Mouse (Mus musculus) CH12.LX (cell line): ENCODE measurements around the gene Hamp2. TPM values are rescaled to one million over a fixed set of nuclear protein-coding genes. Genes with fewer than 3 reads are reported as not detected.
A peak's percentile ranks its signal among the peaks of the same experiment; 100 is the strongest.

Experiments used
- DNase-seq: peaks from one replicate; pipeline ENCODE4 v3.0.0-alpha.2; 2013; ENCODE audit errors: extremely low read depth
- H3K27ac ChIP-seq: 2 replicates; pipeline ENCODE4 v1.5.1; 2012; ENCODE audit warnings: low read depth, mild to moderate bottlenecking, control low read depth, moderate library complexity; ENCODE audit not compliant: insufficient read depth
- H3K27me3 ChIP-seq: replicated peaks from 2 replicates; pipeline ENCODE3; 2012; ENCODE audit warnings: inconsistent platforms
- H3K36me3 ChIP-seq, 2 experiments: replicated peaks in 1 of 2; 2 replicates each; pipeline versions ENCODE3 to v1.6.1; 2012; ENCODE audit warnings: inconsistent platforms in 1 of 2, low read length in 1 of 2, mild to moderate bottlenecking in 1 of 2, mixed read lengths in 1 of 2, moderate library complexity in 1 of 2; ENCODE audit not compliant: control insufficient read depth in 1 of 2, insufficient read depth in 1 of 2
- H3K4me1 ChIP-seq, 2 experiments: 2 replicates each; pipeline ENCODE4 v1.6.1; 2012; ENCODE audit warnings: inconsistent platforms in 1 of 2, moderate library complexity in 1 of 2; ENCODE audit not compliant: insufficient read depth in 2 of 2, control insufficient read depth in 1 of 2
- H3K4me2 ChIP-seq: 2 replicates; pipeline ENCODE4 v1.6.1; 2012; ENCODE audit warnings: low read depth, mild to moderate bottlenecking, control low read depth; ENCODE audit not compliant: poor library complexity, insufficient read depth, severe bottlenecking
- H3K4me3 ChIP-seq, 3 experiments: fragments of 150-350 bp in 1 of 3; sonication (generic) in 1 of 3; replicated peaks in 1 of 3; 2 replicates each; pipeline versions ENCODE3 to v1.5.1; 2011 to 2012; ENCODE audit warnings: low read depth in 2 of 3, low read length in 2 of 3, mild to moderate bottlenecking in 2 of 3, moderate library complexity in 2 of 3, control low read depth in 1 of 3, improper control_type of control experiment in 1 of 3, inconsistent platforms in 1 of 3, mixed read lengths in 1 of 3; ENCODE audit not compliant: poor library complexity in 1 of 3
- H3K79me2 ChIP-seq: replicated peaks from 2 replicates; pipeline ENCODE4 v1.6.1; 2012; ENCODE audit warnings: mild to moderate bottlenecking, moderate library complexity; ENCODE audit not compliant: control insufficient read depth, poor library complexity, insufficient read depth, severe bottlenecking; ENCODE audit errors: extremely low read depth
- H3K9ac ChIP-seq: 2 replicates; pipeline ENCODE4 v1.6.1; 2012; ENCODE audit warnings: low read depth, mild to moderate bottlenecking, control low read depth, moderate library complexity; ENCODE audit not compliant: insufficient read depth
- H3K9me3 ChIP-seq: replicated peaks from 2 replicates; pipeline ENCODE3; 2012; ENCODE audit warnings: low read length, inconsistent platforms, mixed read lengths
- BHLHE40 ChIP-seq: IDR thresholded peaks from 2 replicates; pipeline ENCODE4 v1.6.1; 2011; ENCODE audit warnings: mild to moderate bottlenecking, low read depth, low read length, improper control_type of control experiment
- CHD1 ChIP-seq: IDR thresholded peaks from 2 replicates; pipeline ENCODE4 v1.6.1; 2012; ENCODE audit warnings: low read depth, low read length, improper control_type of control experiment, inconsistent platforms
- CHD2 ChIP-seq: IDR thresholded peaks from 2 replicates; pipeline ENCODE4 v1.6.1; 2011; ENCODE audit warnings: low read length, improper control_type of control experiment
- CTCF ChIP-seq, 2 experiments: IDR thresholded peaks in 1 of 2; conservative IDR thresholded peaks in 1 of 2; 2 replicates each; pipeline ENCODE4 v1.5.1; 2011 to 2012; ENCODE audit warnings: low read depth in 2 of 2, low read length in 2 of 2, improper control_type of control experiment in 1 of 2, inconsistent platforms in 1 of 2, mild to moderate bottlenecking in 1 of 2, moderate library complexity in 1 of 2
- E2F4 ChIP-seq: IDR thresholded peaks from 2 replicates; pipeline ENCODE4 v1.6.1; 2011; ENCODE audit warnings: low read depth, low read length, improper control_type of control experiment; ENCODE audit not compliant: insufficient replicate concordance
- ELF1 ChIP-seq: IDR thresholded peaks from 2 replicates; pipeline ENCODE4 v1.6.1; 2014; ENCODE audit warnings: low read depth, mild to moderate bottlenecking, inconsistent platforms, low read length, improper control_type of control experiment
- ETS1 ChIP-seq: conservative IDR thresholded peaks from 2 replicates; pipeline ENCODE4 v1.6.1; 2012; ENCODE audit warnings: low read depth, mild to moderate bottlenecking, inconsistent platforms, low read length, improper control_type of control experiment, moderate library complexity
- GABPA ChIP-seq: IDR thresholded peaks from 2 replicates; pipeline ENCODE4 v1.6.1; 2012; ENCODE audit warnings: low read depth, low read length, improper control_type of control experiment, inconsistent platforms; ENCODE audit not compliant: insufficient replicate concordance
- HCFC1 ChIP-seq: IDR thresholded peaks from 2 replicates; pipeline ENCODE4 v1.6.1; 2012; ENCODE audit warnings: low read depth, mild to moderate bottlenecking, inconsistent platforms, low read length, improper control_type of control experiment
- KAT2A ChIP-seq: IDR thresholded peaks from 2 replicates; pipeline ENCODE4 v1.6.1; 2012; ENCODE audit warnings: low read length, improper control_type of control experiment, inconsistent platforms; ENCODE audit not compliant: insufficient replicate concordance
- MAZ ChIP-seq: IDR thresholded peaks from 2 replicates; pipeline ENCODE4 v1.6.1; 2012; ENCODE audit warnings: low read depth, mild to moderate bottlenecking, inconsistent platforms, low read length, improper control_type of control experiment, moderate library complexity
- MEF2A ChIP-seq: IDR thresholded peaks from 2 replicates; pipeline ENCODE4 v1.6.1; 2014; ENCODE audit warnings: low read depth, mild to moderate bottlenecking, inconsistent platforms, low read length, improper control_type of control experiment, borderline replicate concordance
- MXI1 ChIP-seq: IDR thresholded peaks from 2 replicates; pipeline ENCODE4 v1.6.1; 2011; ENCODE audit warnings: mild to moderate bottlenecking, low read depth, low read length, improper control_type of control experiment
- NRF1 ChIP-seq: IDR thresholded peaks from 2 replicates; pipeline ENCODE4 v1.6.1; 2014; ENCODE audit warnings: low read depth, mild to moderate bottlenecking, inconsistent platforms, low read length, improper control_type of control experiment, moderate library complexity
- RAD21 ChIP-seq: IDR thresholded peaks from 2 replicates; pipeline ENCODE4 v1.6.1; 2011; ENCODE audit warnings: low read depth, mild to moderate bottlenecking, low read length, improper control_type of control experiment, moderate library complexity
- RCOR1 ChIP-seq: conservative IDR thresholded peaks from 2 replicates; pipeline ENCODE4 v1.6.1; 2012; ENCODE audit warnings: low read depth, mild to moderate bottlenecking, inconsistent platforms, low read length, improper control_type of control experiment
- SMC3 ChIP-seq: IDR thresholded peaks from 2 replicates; pipeline ENCODE4 v1.6.1; 2011; ENCODE audit warnings: low read depth, low read length, improper control_type of control experiment
- TBP ChIP-seq: conservative IDR thresholded peaks from 2 replicates; pipeline ENCODE4 v1.6.1; 2011; ENCODE audit warnings: low read depth, low read length, improper control_type of control experiment
- TCF12 ChIP-seq: IDR thresholded peaks from 2 replicates; pipeline ENCODE4 v1.6.1; 2014; ENCODE audit warnings: low read depth, mild to moderate bottlenecking, inconsistent platforms, low read length, improper control_type of control experiment
- UBTF ChIP-seq: IDR thresholded peaks from 2 replicates; pipeline ENCODE4 v1.6.1; 2012; ENCODE audit warnings: low read depth, mild to moderate bottlenecking, inconsistent platforms, low read length, improper control_type of control experiment, moderate library complexity
- ZC3H11A ChIP-seq: IDR thresholded peaks from 2 replicates; pipeline ENCODE4 v1.6.1; 2012; ENCODE audit warnings: low read depth, mild to moderate bottlenecking, inconsistent platforms, low read length, improper control_type of control experiment
- ZMIZ1 ChIP-seq: IDR thresholded peaks from 2 replicates; pipeline ENCODE4 v1.6.1; 2012; ENCODE audit warnings: low read depth, mild to moderate bottlenecking, inconsistent platforms, low read length, improper control_type of control experiment
- ZNF384 ChIP-seq: IDR thresholded peaks from 2 replicates; pipeline ENCODE4 v1.6.1; 2012; ENCODE audit warnings: low read depth, low read length, improper control_type of control experiment, inconsistent platforms
- dilution Hi-C: fragments of 300-500 bp; cut with MboI; formaldehyde crosslinking; loops from 2 replicates; pipeline ENCODE4 v1.14.3; 2020; ENCODE audit warnings: low sequenced_read_pairs; ENCODE audit not compliant: extremely low pct_unique_long_range_greater_than_20kb, extremely low pct_ligation_motif_present
- in situ Hi-C: fragments of 300-500 bp; cut with MboI; formaldehyde crosslinking; loops from 3 replicates; pipeline ENCODE4 v1.14.3; 2019; ENCODE audit warnings: low sequenced_read_pairs, low pct_ligation_motif_present, low pct_unique_long_range_greater_than_20kb, mixed read lengths
- polyA plus RNA-seq: library from polyadenylated mRNA; unstranded; fragments of >175 nt; gene quantifications from 2 replicates; pipeline ENCODE4 v1.2.1, GENCODE M21; 2012; ENCODE audit warnings: low read depth; ENCODE audit not compliant: insufficient read length
- total RNA-seq, 2 experiments: library from RNA; depleted of rRNA; stranded (reverse); fragments of 300-350 nt in 1 of 2; fragments of >200 nt in 1 of 2; gene quantifications; 2 replicates each; pipeline ENCODE4 v1.2.3; 2012 to 2014

The Hamp2 gene
- total and polyA plus RNA-seq, 3 experiments = not detected

- in situ Hi-C loops (no loop called here), dilution Hi-C loops (no loop called here)
- H3K27me3 ChIP-seq = peaks cover 2% of the 10 kb centered on the region
- DNase-seq = no peak
- H3K9ac ChIP-seq = no peak overlapping the region
- no peaks in the 10 kb centered on the region for H3K36me3 ChIP-seq
- no peak overlapping the region for H3K4me3 ChIP-seq
- no peak overlapping the region for H3K27ac ChIP-seq
- H3K79me2 ChIP-seq = no peaks in the 10 kb centered on the region
- H3K4me1 ChIP-seq = peaks cover 0 to 13% of the 10 kb centered on the region in 2 experiments; a peak in 2 of 4 replicates
- no peak overlapping the region for H3K4me2 ChIP-seq
- no peaks in the 10 kb centered on the region for H3K9me3 ChIP-seq
- TF ChIP-seq MAZ (no peak), E2F4 (no peak), ELF1 (no peak), MEF2A (no peak), KAT2A (no peak), HCFC1 (no peak), TCF12 (no peak)
Measured at GRCm38 (mm10) chr7:30908277-30908991, 16.0 kb downstream of the Hamp2 start.

GRCm38 (mm10) chr7:30904042-30904441 is 20.4 kb downstream of the Hamp2 start:
- dilution Hi-C loops (no loop called here), in situ Hi-C loops (no loop called here)
- H3K4me2 ChIP-seq = no peak overlapping the region
- H3K27me3 ChIP-seq = peaks cover 2% of the 10 kb centered on the region
- no peaks in the 10 kb centered on the region for H3K36me3 ChIP-seq
- H3K4me1 ChIP-seq = peaks cover 0 to 23% of the 10 kb centered on the region in 2 experiments; a peak in 2 of 4 replicates
- DNase-seq = peak; percentile 34
- H3K27ac ChIP-seq = no peak overlapping the region
- no peak overlapping the region for H3K9ac ChIP-seq
- H3K4me3 ChIP-seq = no peak overlapping the region
- TF ChIP-seq CHD1 = no peak
- TF ChIP-seq RAD21 = peak; percentile 89
- peak; percentile 84 for TF ChIP-seq SMC3
- peak; percentile 50 for TF ChIP-seq ZC3H11A
- TF ChIP-seq CTCF (conservative IDR thresholded peaks at IDR 0.05 in 1 of 2, IDR thresholded peaks at IDR 0.05 in 1 of 2; ENCODE audit: low read depth in 2 of 2, low read length in 2 of 2) = peak in 1 of 2 experiments; percentile 84; a peak in 3 of 4 replicates
- H3K79me2 ChIP-seq = no peaks in the 10 kb centered on the region
- H3K9me3 ChIP-seq = no peaks in the 10 kb centered on the region

DNA sequence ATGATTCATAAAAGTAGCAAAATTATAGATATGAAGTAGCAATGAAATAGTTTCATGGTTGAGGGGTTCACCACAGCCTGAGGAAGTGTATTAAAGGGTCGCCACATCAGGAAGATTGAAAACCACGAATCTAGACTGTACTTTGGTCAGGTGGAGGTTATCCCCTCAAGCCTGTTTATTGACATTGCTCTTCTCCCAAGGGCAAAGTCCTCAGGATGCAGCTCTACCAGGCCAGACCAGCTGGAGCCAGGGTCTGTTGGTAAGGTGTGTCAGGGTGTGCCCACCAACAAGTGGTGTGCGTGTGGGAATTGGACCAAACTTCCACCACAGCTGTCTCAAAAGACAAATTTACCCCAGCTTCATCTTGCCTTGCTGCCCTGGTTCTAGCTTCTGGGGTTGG is 29.3 kb downstream of the Hamp2 start:
- TF ChIP-seq NRF1 (no peak), HCFC1 (no peak), ZNF384 (no peak), ZMIZ1 (no peak), CTCF (conservative IDR thresholded peaks at IDR 0.05 in 1 of 2, IDR thresholded peaks at IDR 0.05 in 1 of 2; ENCODE audit: low read depth in 2 of 2, low read length in 2 of 2) (no peak), TBP (no peak), SMC3 (no peak), KAT2A (no peak), BHLHE40 (no peak), UBTF (no peak), CHD1 (no peak), RAD21 (no peak), RCOR1 (no peak), CHD2 (no peak), GABPA (no peak), MXI1 (no peak), ETS1 (no peak)
- peaks cover 11 to 67% of the 10 kb centered on the region in 2 experiments for H3K4me1 ChIP-seq
- H3K27me3 ChIP-seq = no peaks in the 10 kb centered on the region
- DNase-seq = no peak
- peaks cover 4% of the 10 kb centered on the region for H3K9me3 ChIP-seq
- H3K79me2 ChIP-seq = no peaks in the 10 kb centered on the region
- in situ Hi-C loops = no loop called here
- no peak overlapping the region for H3K4me3 ChIP-seq
- H3K4me2 ChIP-seq = no peak overlapping the region
- no peaks in the 10 kb centered on the region for H3K36me3 ChIP-seq
- no peak overlapping the region for H3K9ac ChIP-seq
- dilution Hi-C loops = no loop called here
- no peak overlapping the region for H3K27ac ChIP-seq
